Mouse (Mus musculus): ENCODE measurements around the gene Mgst3. TPM values are rescaled to one million over a fixed set of nuclear protein-coding genes. Genes with fewer than 3 reads are reported as not detected.

Mgst3 gene
- polyA plus RNA-seq, 1 experiment from 2014 or later, result 198 TPM

DNA sequence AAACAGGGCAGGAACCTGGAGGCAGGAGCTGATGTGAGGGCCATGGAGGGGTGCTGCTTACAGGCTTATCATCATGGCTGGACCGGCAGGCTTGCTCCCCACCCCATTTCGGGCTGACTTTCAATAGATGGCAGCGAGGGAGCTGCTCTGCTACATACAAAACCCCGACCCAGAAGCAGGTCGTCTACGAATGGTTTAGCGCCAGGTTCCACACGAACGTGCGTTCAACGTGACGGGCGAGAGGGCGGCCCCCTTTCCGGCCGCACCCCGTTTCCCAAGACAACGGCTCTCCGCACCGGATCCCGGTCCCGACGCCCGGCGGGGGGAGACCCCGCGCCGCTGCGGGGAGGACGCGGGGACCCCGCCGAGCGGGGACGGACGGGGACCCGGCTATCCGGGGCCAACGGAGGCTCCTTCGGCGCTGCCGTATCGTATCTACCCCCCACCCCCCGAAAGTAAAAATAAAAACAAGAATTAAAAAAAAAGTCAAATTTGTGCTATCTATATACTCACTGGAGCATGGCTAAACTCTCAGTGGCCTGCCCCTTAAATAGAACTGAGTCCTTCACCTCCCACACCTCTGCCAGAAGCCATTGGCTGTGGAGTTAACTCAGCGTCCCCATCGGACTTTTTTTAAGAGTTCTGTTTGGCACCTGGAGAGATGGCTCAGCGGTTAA lies 53.4 kb downstream of the Mgst3 start:
- no peaks in the 10 kb centered on the region for H3K36me3 ChIP-seq (ENCODE audit: control insufficient read depth, insufficient read depth)
- WGBS, result 2% methylated on average over 46 of the region's 47 CpGs

DNA sequence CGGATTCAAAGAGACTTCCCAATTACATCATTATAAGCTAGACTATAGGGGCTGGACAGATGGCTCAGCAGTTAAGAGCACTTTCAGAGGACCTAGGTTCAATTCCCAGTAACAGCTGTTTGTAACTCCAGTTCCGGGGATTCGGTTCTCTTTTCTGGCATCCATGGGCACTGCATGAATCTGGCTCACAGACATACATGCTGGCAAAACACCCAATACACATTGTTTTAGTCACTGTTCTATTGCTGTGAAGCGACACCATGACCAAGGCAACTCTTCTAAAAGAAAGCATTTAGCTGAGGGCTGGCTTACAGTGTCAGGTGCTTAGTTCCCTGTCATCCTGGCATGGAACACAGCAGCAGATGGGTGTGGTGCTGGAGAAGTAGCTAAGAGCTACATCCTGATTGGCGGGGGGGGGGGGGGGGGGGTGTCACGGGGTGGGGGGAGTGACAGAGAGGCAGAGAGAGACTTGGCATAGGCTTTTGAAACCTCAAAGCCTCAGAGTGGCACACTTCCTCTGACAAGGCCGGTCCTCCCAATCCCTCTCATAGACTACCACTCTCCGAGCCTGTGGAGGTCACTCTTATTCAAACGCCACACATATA lies 54.4 kb downstream of the Mgst3 start:
- 85% methylated on average over 7 of the region's 9 CpGs for WGBS
- Histone ChIP-seq H3K4me3 (ENCODE audit: low read length) (no peak overlapping the region), H3K9ac (ENCODE audit: low read length) (no peak overlapping the region), H3K4me2 (ENCODE audit: low read depth, low read length) (no peak overlapping the region), H3K27ac (ENCODE audit: low read length) (no peak overlapping the region), H3K27me3 (ENCODE audit: control insufficient read depth, insufficient read depth, low read length) (no peaks in the 10 kb centered on the region), H3K4me1 (ENCODE audit: control insufficient read depth, insufficient read depth, low read length) (no peaks in the 10 kb centered on the region), H3K36me3 (ENCODE audit: control insufficient read depth, insufficient read depth) (no peaks in the 10 kb centered on the region), H3K9me3 (replicated peaks; ENCODE audit: control insufficient read depth, low read length) (no peaks in the 10 kb centered on the region)
- ATAC-seq (replicated peaks; ENCODE audit: extremely low read depth, insufficient read depth, low FRiP score), result no peak

More for the DNA sequence above, 53.4 kb downstream of the Mgst3 start:
- peak; percentile 46 for ATAC-seq (replicated peaks; ENCODE audit: extremely low read depth, insufficient read depth, low FRiP score)
- no peaks in the 10 kb centered on the region for H3K9me3 ChIP-seq (replicated peaks; ENCODE audit: control insufficient read depth, low read length)
- no peaks in the 10 kb centered on the region for H3K4me1 ChIP-seq (ENCODE audit: control insufficient read depth, insufficient read depth, low read length)
- peak overlapping the region; percentile 58 for H3K4me3 ChIP-seq (ENCODE audit: low read length)
- H3K9ac ChIP-seq (ENCODE audit: low read length), result peak overlapping the region; percentile 67
- H3K27me3 ChIP-seq (ENCODE audit: control insufficient read depth, insufficient read depth, low read length), result no peaks in the 10 kb centered on the region
- H3K27ac ChIP-seq (ENCODE audit: low read length), result no peak overlapping the region
- peak overlapping the region; percentile 91 for H3K4me2 ChIP-seq (ENCODE audit: low read depth, low read length)

DNA sequence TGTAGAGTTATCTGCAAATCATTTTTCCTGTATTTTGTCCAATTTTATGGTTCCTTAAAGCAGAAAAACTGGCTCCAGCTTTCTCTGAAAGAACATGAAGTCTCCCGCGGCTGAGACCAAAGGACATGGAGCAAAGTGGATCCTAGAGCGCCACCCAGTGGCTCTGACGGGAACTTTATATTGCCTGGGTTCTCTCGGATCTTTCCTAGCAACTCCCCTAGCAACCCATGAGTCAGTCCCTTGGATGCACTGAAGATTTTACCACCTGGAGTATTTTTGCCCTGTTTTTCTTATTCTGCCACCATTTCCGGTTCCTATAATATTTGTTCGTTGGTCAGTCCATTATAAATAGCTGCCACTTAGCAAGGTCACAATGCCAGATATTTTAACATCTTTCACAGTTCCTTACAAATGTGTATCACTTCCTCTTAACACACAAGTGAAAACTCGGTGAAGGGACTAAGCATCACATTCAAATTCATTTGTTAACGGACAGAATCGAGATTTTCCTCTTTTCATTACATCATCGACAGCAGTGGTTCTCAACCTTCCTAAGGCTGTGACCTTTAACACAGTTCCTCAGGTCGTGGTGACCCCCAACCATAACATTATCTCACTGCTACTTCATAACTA lies 56.1 kb downstream of the Mgst3 start:
- Histone ChIP-seq H3K36me3 (ENCODE audit: control insufficient read depth, insufficient read depth) (no peaks in the 10 kb centered on the region), H3K27ac (ENCODE audit: low read length) (no peak overlapping the region), H3K4me1 (ENCODE audit: control insufficient read depth, insufficient read depth, low read length) (no peaks in the 10 kb centered on the region), H3K9me3 (replicated peaks; ENCODE audit: control insufficient read depth, low read length) (no peaks in the 10 kb centered on the region), H3K27me3 (ENCODE audit: control insufficient read depth, insufficient read depth, low read length) (no peaks in the 10 kb centered on the region), H3K9ac (ENCODE audit: low read length) (no peak overlapping the region), H3K4me3 (ENCODE audit: low read length) (no peak overlapping the region), H3K4me2 (ENCODE audit: low read depth, low read length) (no peak overlapping the region)
- WGBS, result 18% methylated on average over 12 of the region's 12 CpGs
- 0 out of 2 replicates have a peak, but pooled peaks have one; percentile 38 for ATAC-seq (replicated peaks; ENCODE audit: extremely low read depth, insufficient read depth, low FRiP score)

DNA sequence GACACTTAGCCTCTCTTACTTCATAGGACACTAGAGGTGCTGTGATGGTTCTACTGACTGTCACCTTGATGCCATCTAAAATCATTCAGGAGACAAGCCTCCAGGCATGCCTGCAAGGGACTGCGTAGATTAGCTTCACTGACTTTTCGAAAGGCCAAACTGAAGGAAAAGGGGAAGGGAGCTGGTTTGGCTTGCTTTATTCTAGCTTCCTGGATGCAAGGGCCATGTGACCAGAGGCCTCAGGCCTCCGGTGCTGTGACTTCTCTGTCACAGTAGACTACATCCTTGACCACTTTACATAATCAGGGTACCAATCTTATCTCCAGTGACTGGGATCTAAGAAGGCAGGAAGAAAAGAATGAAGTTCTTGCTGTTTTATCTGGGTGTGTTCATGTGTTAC lies 57.2 kb downstream of the Mgst3 start:
- Histone ChIP-seq H3K9me3 (replicated peaks; ENCODE audit: control insufficient read depth, low read length) (no peaks in the 10 kb centered on the region), H3K4me1 (ENCODE audit: control insufficient read depth, insufficient read depth, low read length) (no peaks in the 10 kb centered on the region), H3K36me3 (ENCODE audit: control insufficient read depth, insufficient read depth) (peaks cover 3% of the 10 kb centered on the region; the same call in 1 of the 2 replicates), H3K27me3 (ENCODE audit: control insufficient read depth, insufficient read depth, low read length) (no peaks in the 10 kb centered on the region), H3K4me3 (ENCODE audit: low read length) (no peak overlapping the region), H3K27ac (ENCODE audit: low read length) (no peak overlapping the region), H3K4me2 (ENCODE audit: low read depth, low read length) (no peak overlapping the region), H3K9ac (ENCODE audit: low read length) (no peak overlapping the region)
- no peak for ATAC-seq (replicated peaks; ENCODE audit: extremely low read depth, insufficient read depth, low FRiP score)
- WGBS, result 53% methylated on average over 3 of the region's 3 CpGs

DNA sequence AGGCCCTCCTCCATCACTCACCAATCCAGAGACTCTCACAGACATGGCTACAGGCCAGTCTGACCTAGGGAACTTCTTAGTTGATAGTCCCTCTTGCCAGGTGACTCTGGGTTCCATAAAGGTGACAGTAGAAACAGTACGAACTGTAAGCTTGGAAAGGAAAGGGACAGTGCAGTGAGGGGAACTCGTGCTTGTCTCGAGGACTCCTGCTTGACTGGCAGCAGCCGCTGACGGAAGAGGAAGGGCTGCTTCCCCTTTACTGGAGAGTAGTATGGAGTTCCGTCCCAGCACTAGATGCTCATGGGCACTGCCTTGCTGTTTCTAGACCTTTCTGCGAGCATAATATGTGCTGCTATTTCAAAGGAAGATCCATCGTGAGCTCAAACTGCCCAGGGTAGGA lies 62.5 kb downstream of the Mgst3 start:
- Histone ChIP-seq H3K4me1 (ENCODE audit: control insufficient read depth, insufficient read depth, low read length) (no peaks in the 10 kb centered on the region), H3K9me3 (replicated peaks; ENCODE audit: control insufficient read depth, low read length) (no peaks in the 10 kb centered on the region), H3K9ac (ENCODE audit: low read length) (no peak overlapping the region), H3K4me2 (ENCODE audit: low read depth, low read length) (no peak overlapping the region), H3K27me3 (ENCODE audit: control insufficient read depth, insufficient read depth, low read length) (no peaks in the 10 kb centered on the region), H3K4me3 (ENCODE audit: low read length) (no peak overlapping the region), H3K36me3 (ENCODE audit: control insufficient read depth, insufficient read depth) (peaks cover 19% of the 10 kb centered on the region), H3K27ac (ENCODE audit: low read length) (no peak overlapping the region)
- ATAC-seq (replicated peaks; ENCODE audit: extremely low read depth, insufficient read depth, low FRiP score), result no peak
- WGBS, result 87% methylated on average over 8 of the region's 8 CpGs

DNA sequence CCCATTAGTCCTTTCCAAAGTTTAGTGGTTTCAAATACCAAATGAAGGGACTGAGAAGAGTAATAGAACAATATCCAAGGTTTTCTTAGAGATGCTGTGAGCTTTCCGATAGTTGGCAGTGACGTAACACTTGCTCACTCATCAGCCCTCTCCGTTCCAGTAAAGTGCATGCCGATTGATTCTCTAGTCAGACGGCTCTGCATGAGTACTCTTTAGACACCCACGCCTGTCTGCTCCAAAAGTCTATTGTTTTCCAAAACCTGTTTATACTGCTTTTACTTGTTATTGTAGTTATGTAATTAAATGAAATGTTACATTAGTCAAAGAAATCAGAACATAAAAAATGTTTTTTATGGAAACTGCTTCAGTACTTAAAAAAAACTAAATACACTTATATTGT lies 64.9 kb downstream of the Mgst3 start:
- no peak for ATAC-seq (replicated peaks; ENCODE audit: extremely low read depth, insufficient read depth, low FRiP score)
- H3K9me3 ChIP-seq (replicated peaks; ENCODE audit: control insufficient read depth, low read length), result no peaks in the 10 kb centered on the region
- H3K4me3 ChIP-seq (ENCODE audit: low read length), result no peak overlapping the region
- no peak overlapping the region for H3K9ac ChIP-seq (ENCODE audit: low read length)
- H3K27me3 ChIP-seq (ENCODE audit: control insufficient read depth, insufficient read depth, low read length), result no peaks in the 10 kb centered on the region
- peaks cover 24% of the 10 kb centered on the region for H3K36me3 ChIP-seq (ENCODE audit: control insufficient read depth, insufficient read depth)
- H3K4me1 ChIP-seq (ENCODE audit: control insufficient read depth, insufficient read depth, low read length), result no peaks in the 10 kb centered on the region
- 83% methylated on average over 6 of the region's 6 CpGs for WGBS
- H3K27ac ChIP-seq (ENCODE audit: low read length), result no peak overlapping the region
- H3K4me2 ChIP-seq (ENCODE audit: low read depth, low read length), result no peak overlapping the region

Small RNAs within 50 kb of the gene (microRNA-seq; reads per million reads assigned to microRNA genes)
- gene Gm25911, result 0.98 reads per million

Other genes starting within 250 kb of the Mgst3 start
- gene Uck2, start 108.5 kb downstream of the Mgst3 start, polyA plus RNA-seq (2015; fragmentation: Nextera tagmentation; extraction: Ambion mirVana), result 51.4 and 68.8 TPM in 2 replicates
- 85.3 and 99.1 TPM in 2 replicates for gene Tmco1, start 85.5 kb downstream of the Mgst3 start, polyA plus RNA-seq (2015; fragmentation: Nextera tagmentation; extraction: Ambion mirVana)
- 37.3 and 42.0 TPM in 2 replicates for gene Aldh9a1, start 43.9 kb downstream of the Mgst3 start, polyA plus RNA-seq (2015; fragmentation: Nextera tagmentation; extraction: Ambion mirVana)
- gene Lrrc52, start 72.9 kb upstream of the Mgst3 start, polyA plus RNA-seq (2015; fragmentation: Nextera tagmentation; extraction: Ambion mirVana), result 0.21 TPM in 1 of 2 replicates, not detected in the other
- gene Rxrg, start 204.5 kb upstream of the Mgst3 start, polyA plus RNA-seq (2015; fragmentation: Nextera tagmentation; extraction: Ambion mirVana), result 1.3 and 1.5 TPM in 2 replicates